Mouse (Mus musculus): ENCODE results near the gene Vmn1r104. TPM values are rescaled to one million over a fixed set of nuclear protein-coding genes. Genes with fewer than 3 reads are reported as not detected.

Gene Vmn1r104
- polyA plus RNA-seq (2012; rRNA removed; ENCODE audit: low replicate concordance): not detected in 2 replicates

DNA sequence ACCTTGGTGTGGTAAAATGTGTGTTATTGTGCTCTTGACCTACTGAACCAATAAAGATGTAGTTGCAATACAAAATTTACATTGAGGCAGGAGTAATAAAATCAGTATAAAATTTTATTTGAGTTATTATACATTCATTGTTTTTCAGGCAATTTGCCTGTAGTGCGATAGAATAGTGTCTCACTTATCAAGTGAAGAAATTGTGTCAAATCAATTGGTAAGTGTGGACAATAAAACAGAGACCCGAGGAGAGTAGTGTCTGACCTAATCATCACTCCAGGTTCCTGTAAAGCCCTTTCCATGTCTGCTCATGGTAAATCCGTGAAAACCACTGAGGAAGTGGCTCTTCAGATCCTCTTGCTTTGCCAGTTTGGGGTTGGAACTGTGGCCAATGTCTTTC lies at the start of gene Vmn1r104:
Gene Vmn1r104, plus strand, starts transcription at position 301 of the 400 bp plus-strand sequence.

DNA sequence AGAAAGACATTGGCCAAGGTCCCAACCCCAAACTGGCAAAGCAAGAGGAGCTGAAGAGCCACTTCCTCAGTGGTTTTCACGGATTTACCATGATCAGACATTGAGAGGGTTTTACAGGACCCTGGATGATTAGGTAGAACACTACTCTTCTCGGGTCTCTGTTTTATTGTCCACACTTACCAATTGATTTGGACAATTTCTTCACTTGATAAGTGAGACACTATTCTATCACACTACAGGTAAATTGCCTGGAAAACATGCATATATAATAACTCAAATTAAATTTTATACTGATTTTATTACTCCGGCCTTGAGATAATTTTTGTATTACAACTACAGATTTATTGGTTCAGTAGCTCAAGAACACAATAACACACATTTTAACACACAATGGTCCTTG lies 23.2 kb upstream of the Vmn1r104 start, which contains the start of gene Vmn1r103:
Gene Vmn1r103, minus strand, starts transcription at position 101 of the 400 bp plus-strand sequence.

DNA sequence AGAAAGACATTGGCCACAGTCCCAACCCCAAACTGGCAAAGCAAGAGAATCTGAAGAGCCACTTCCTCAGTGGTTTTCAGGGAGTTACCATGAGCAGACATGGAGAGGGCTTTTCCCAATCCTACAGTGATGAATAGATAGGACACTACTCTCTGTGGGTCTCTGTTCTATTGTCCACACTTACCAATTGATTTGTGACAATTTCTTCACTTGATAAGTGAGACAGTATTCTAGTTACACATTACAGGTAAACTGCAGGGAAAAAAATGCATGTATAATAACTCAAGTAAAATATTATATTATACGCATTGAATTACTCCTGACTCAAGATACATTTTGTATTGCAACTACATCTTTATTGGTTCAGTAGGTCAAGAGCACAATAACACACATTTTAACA lies 12.0 kb downstream of the Vmn1r104 start, which contains the start of gene Gm5726:
Gene Gm5726, minus strand, starts transcription at position 101 of the 400 bp plus-strand sequence.

GRCm38 (mm10) chr7:20576141-20576540 lies 42.5 kb downstream of the Vmn1r104 start, which contains the start of gene Gm4141:
TSS of gene Gm4141 (minus strand) at chr7:20576241.

Other genes with a start within 250 kb of the Vmn1r104 start
- gene Gm4133, start 199.8 kb upstream of the Vmn1r104 start, polyA plus RNA-seq (2012; rRNA removed; ENCODE audit: low replicate concordance): not detected in 2 replicates
- gene Gm5728, start 158.4 kb upstream of the Vmn1r104 start, polyA plus RNA-seq (2012; rRNA removed; ENCODE audit: low replicate concordance): not detected in 2 replicates
- gene Vmn1r100, start 115.9 kb upstream of the Vmn1r104 start, polyA plus RNA-seq (2012; rRNA removed; ENCODE audit: low replicate concordance): not detected in 2 replicates
- not detected in 2 replicates for gene Vmn1r101, start 91.2 kb upstream of the Vmn1r104 start, polyA plus RNA-seq (2012; rRNA removed; ENCODE audit: low replicate concordance)
- not detected in 2 replicates for gene Gm10670, start 58.9 kb upstream of the Vmn1r104 start, polyA plus RNA-seq (2012; rRNA removed; ENCODE audit: low replicate concordance)
- gene Vmn1r103, start 23.3 kb upstream of the Vmn1r104 start, polyA plus RNA-seq (2012; rRNA removed; ENCODE audit: low replicate concordance): not detected in 2 replicates
- gene Gm5726, start 11.9 kb downstream of the Vmn1r104 start, polyA plus RNA-seq (2012; rRNA removed; ENCODE audit: low replicate concordance): not detected in 2 replicates
- gene Gm4141, start 42.4 kb downstream of the Vmn1r104 start, polyA plus RNA-seq (2012; rRNA removed; ENCODE audit: low replicate concordance): not detected in 2 replicates
- not detected in 2 replicates for gene Gm4513, start 65.2 kb downstream of the Vmn1r104 start, polyA plus RNA-seq (2012; rRNA removed; ENCODE audit: low replicate concordance)
- gene Vmn1r107, start 135.1 kb downstream of the Vmn1r104 start, polyA plus RNA-seq (2012; rRNA removed; ENCODE audit: low replicate concordance): not detected in 2 replicates
- gene Vmn1r111, start 169.4 kb downstream of the Vmn1r104 start, polyA plus RNA-seq (2012; rRNA removed; ENCODE audit: low replicate concordance): not detected in 2 replicates
- not detected in 2 replicates for gene Gm10668, start 196.8 kb downstream of the Vmn1r104 start, polyA plus RNA-seq (2012; rRNA removed; ENCODE audit: low replicate concordance)
- not detected in 2 replicates for gene Vmn1r112, start 237.3 kb downstream of the Vmn1r104 start, polyA plus RNA-seq (2012; rRNA removed; ENCODE audit: low replicate concordance)

Data from duodenum, adult 2 months (tissue).